Mouse (Mus musculus) Patski (cell line): ENCODE results near the gene Gm10100. TPM values are rescaled to one million over a fixed set of nuclear protein-coding genes. Genes with fewer than 3 reads are reported as not detected.
"Not testable (repeated sequence)": the region's sequence is repeated elsewhere in the genome, so short reads cannot be mapped to it uniquely, and the experiment has no call there.

Experiments used
- ATAC-seq: fragments of 100-300 bp; one replicate; pipeline ENCODE4 v1.8.0; 2021
- CTCF ChIA-PET: fragments of 350-600 bp; sonication (Branson Sonifier 250); formaldehyde crosslinking; loops from one replicate; lab custom pipeline; 2022; ENCODE audit warnings: inconsistent platforms; lab: Charles Lee
- POLR2A ChIA-PET: fragments of 350-600 bp; sonication (Branson Sonifier 250); formaldehyde crosslinking; loops from one replicate; lab custom pipeline; 2022; ENCODE audit warnings: antibody characterized with exemption, inconsistent platforms; lab: Charles Lee
- DNase-seq: peaks from one replicate; pipeline ENCODE4 v3.0.0-alpha.2; 2011; ENCODE audit warnings: low read depth, low spot score
- H3K27me3 ChIP-seq: fragments of 371-371 bp; one replicate; pipeline ENCODE4 v1.5.1; 2021
- CTCF ChIP-seq: fragments of 100-300 bp; IDR thresholded peaks from one replicate; pipeline ENCODE4 v1.5.1; 2021
- in situ Hi-C: fragments of 300-500 bp; cut with MboI; formaldehyde crosslinking; loops from 3 replicates; pipeline ENCODE4 v1.11.1; 2018; ENCODE audit warnings: low pct_unique_long_range_greater_than_20kb, mixed read lengths
- polyA plus RNA-seq: library from polyadenylated mRNA; unstranded; gene quantifications from one replicate; pipeline ENCODE4 v1.2.3, GENCODE M21; 2021

The Gm10100 gene
- polyA plus RNA-seq, 1 experiment from 2014 or later = not detected

DNA sequence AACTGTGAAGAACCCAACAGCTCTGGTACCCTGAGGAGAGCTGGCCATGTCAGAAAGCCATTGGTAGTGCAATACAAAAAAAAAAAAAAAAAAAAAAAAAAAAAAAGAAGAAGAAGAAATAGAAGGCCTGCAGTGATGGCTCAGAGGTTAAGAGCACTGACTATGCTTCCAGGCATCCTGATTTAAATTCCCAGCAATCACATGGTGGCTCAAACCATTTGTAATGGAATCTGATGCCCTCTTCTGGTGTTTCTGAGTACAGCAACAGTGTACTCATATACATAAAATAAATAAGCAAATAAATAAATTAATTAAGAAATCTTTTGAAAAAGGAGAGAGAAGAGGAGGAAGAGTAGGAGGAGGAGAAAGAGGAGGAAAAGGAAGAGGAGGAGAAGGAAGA, 27.2 kb downstream of the Gm10100 start:
- ChIA-PET CTCF (no interaction called here), POLR2A (interaction anchor here (0.7 kb wide), 1 partner anchor 163 kb away, joined by 5 read pairs; no protein-coding TSS in a partner anchor)
- in situ Hi-C loops = no loop called here
- DNase-seq = no peak
- ATAC-seq = no peak
- no peak for TF ChIP-seq CTCF
- H3K27me3 ChIP-seq = peaks cover 5% of the 10 kb centered on the region

- CTCF ChIA-PET, DNase-seq, H3K27me3 ChIP-seq, ATAC-seq, POLR2A ChIA-PET, in situ Hi-C loops: not testable (repeated sequence)
Measured at GRCm38 (mm10) chr10:77759582-77759981, 33.3 kb downstream of the Gm10100 start, which contains the start of gene Gm3233. Gm3233 (minus strand) TSS chr10:77759682.

GRCm38 (mm10) chr10:77769727-77770126, 43.4 kb downstream of the Gm10100 start:
- POLR2A ChIA-PET = no interaction called here
- in situ Hi-C loops = no loop called here
- H3K27me3 ChIP-seq = peaks cover 4% of the 10 kb centered on the region
- DNase-seq (no peak), ATAC-seq (no peak)
- CTCF ChIA-PET = no interaction called here
- TF ChIP-seq CTCF = no peak

DNA sequence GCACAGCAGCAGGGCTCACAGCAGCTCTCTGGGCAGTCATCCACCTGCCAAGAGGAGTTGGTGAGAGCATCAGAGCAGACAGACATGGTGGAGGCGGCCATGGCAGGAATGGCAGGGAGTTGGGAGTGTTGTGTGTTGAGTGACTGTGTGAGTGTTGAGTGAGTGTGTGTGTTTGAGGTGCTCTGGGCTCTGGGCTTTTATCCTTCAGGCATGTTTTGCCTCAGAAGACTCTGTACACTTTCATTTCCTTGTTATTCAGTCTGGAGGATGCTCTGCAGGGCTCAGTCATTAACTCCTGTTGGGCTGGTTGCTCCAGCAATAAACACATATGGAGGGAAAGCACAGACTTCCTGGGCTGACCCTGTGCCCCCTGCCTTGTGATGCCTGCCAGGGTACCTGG, 44.9 kb downstream of the Gm10100 start, which contains the start of gene Gm3238:
Gm3238 (minus strand) TSS at position 101 of the 400 bp plus-strand sequence.
- H3K27me3 ChIP-seq, POLR2A ChIA-PET, in situ Hi-C loops, CTCF ChIA-PET, ATAC-seq, DNase-seq: not testable (repeated sequence)

DNA sequence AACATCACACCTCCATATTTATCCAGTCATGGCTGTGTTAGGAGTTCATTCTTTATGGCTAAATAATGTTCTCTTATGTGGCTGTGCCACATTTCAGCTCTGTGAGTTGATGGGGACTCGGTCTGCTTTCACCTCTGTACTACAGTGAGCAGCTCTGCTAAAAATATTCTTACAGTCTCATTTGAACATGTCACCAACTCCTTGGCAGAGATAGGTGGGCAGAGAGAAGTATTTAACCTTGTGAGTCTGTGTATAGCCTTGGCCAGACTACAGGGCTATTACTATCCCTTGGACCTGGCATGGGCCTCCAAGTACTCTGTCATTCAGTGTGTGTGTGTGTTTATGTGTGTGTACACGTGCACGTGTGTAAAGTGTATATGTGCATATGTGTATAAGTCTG, 45.9 kb downstream of the Gm10100 start:
- CTCF ChIA-PET, POLR2A ChIA-PET, ATAC-seq, DNase-seq, in situ Hi-C loops, H3K27me3 ChIP-seq: not testable (repeated sequence)

Other genes with a start within 250 kb of the Gm10100 start
- 32.2 TPM for gene Fam207a, start 210.7 kb upstream of the Gm10100 start, polyA plus RNA-seq
- 0.68 TPM for gene Itgb2, start 196.2 kb upstream of the Gm10100 start, polyA plus RNA-seq
- 339 TPM for gene Pttg1ip, start 144.8 kb upstream of the Gm10100 start, polyA plus RNA-seq
- gene Sumo3, start 120.4 kb upstream of the Gm10100 start, polyA plus RNA-seq = 235 TPM
- 5.5 TPM for gene Gm49325, start 120.3 kb upstream of the Gm10100 start, polyA plus RNA-seq
- gene Ube2g2, start 104.2 kb upstream of the Gm10100 start, polyA plus RNA-seq = 67.6 TPM
- not detected for gene Tspear, start 39.9 kb upstream of the Gm10100 start, polyA plus RNA-seq
- not detected for gene Gm19402, start 35.7 kb upstream of the Gm10100 start, polyA plus RNA-seq
- not detected for gene Gm9508, start 29.3 kb upstream of the Gm10100 start, polyA plus RNA-seq
- gene Gm10272, start 19.9 kb upstream of the Gm10100 start, polyA plus RNA-seq = not detected
- gene Gm10024, start 15.0 kb upstream of the Gm10100 start, polyA plus RNA-seq = not detected
- gene Gm10142, start 10.7 kb upstream of the Gm10100 start, polyA plus RNA-seq = not detected
- gene Krtap12-1, start 5.9 kb upstream of the Gm10100 start, polyA plus RNA-seq = not detected
- gene Gm18596, start 16.2 kb downstream of the Gm10100 start, polyA plus RNA-seq = not detected
- not detected for gene Gm9736, start 24.9 kb downstream of the Gm10100 start, polyA plus RNA-seq
- gene Gm3233, start 33.2 kb downstream of the Gm10100 start, polyA plus RNA-seq = not detected
- gene Gm3238, start 44.8 kb downstream of the Gm10100 start, polyA plus RNA-seq = not detected
- gene Gm7138, start 50.5 kb downstream of the Gm10100 start, polyA plus RNA-seq = not detected
- gene Gm3250, start 56.1 kb downstream of the Gm10100 start, polyA plus RNA-seq = not detected
- not detected for gene Gm7137, start 61.7 kb downstream of the Gm10100 start, polyA plus RNA-seq
- not detected for gene Gm9639, start 68.6 kb downstream of the Gm10100 start, polyA plus RNA-seq
- not detected for gene Gm19668, start 72.6 kb downstream of the Gm10100 start, polyA plus RNA-seq
- gene Gm9507, start 85.4 kb downstream of the Gm10100 start, polyA plus RNA-seq = not detected
- gene Gm2696, start 88.2 kb downstream of the Gm10100 start, polyA plus RNA-seq = not detected
- gene Krtap10-4, start 100.6 kb downstream of the Gm10100 start, polyA plus RNA-seq = not detected
- gene Krtap10-10, start 109.5 kb downstream of the Gm10100 start, polyA plus RNA-seq = not detected
- not detected for gene Gm36176, start 120.3 kb downstream of the Gm10100 start, polyA plus RNA-seq
- not detected for gene Gm10318, start 126.4 kb downstream of the Gm10100 start, polyA plus RNA-seq
- gene Gm3285, start 135.5 kb downstream of the Gm10100 start, polyA plus RNA-seq = not detected
- gene Lrrc3, start 176.1 kb downstream of the Gm10100 start, polyA plus RNA-seq = 0.01 TPM
- gene Trpm2, start 244.1 kb downstream of the Gm10100 start, polyA plus RNA-seq = 0.21 TPM